Mouse (Mus musculus) telencephalon, adult 2 months (tissue): ENCODE measurements at regions not wholly inside any gene's neighbourhood (a gene's known extent, or its start where the extent isn't known, plus 50 kb on each side); places are given as distances from the start of the nearest gene placed in this dataset.

Source experiments
- DNase-seq: peaks from one replicate; pipeline ENCODE4 v3.0.0-alpha.2; 2011; ENCODE audit warnings: low read depth, low spot score

DNA sequence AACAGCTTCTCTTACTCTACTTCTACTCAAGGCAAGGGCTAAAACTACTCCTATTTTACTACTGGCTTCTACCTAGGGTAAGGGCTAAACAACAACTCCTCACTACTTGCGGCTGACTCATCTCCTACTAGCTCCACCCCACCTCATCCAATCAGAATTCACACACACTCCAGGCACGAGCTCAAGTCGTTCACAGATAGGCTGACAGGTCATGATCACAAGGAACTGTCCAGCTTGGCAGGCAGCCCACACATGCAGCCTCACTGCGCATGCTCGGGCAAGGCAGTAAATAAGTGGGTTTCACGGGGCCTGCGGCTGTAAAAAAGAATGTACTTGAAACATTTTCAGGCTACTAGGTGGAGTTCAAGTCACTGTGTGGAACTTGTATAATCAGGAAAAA lies 197.6 kb downstream of the Ccdc50 start:
- no peak for DNase-seq

DNA sequence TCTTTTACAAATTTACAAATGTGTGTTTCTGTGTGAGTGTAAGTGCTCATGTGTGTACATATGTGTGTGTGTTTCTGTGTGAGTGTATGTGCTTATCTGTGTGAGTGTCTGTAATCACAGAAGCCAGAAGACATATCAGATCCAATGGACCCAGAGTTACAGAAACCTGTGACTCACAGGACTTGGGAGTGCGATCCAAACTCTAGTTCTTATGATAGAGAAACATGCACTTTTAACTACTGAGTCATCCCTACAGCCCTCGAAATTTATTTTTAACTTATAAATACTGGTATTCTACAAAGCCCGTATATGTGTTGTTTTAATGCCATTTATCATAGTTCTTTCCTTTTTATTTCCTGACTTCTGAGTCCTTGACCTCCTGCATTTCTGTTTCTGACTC lies 220.7 kb downstream of the Ccdc50 start:
- DNase-seq: peak; percentile 15

DNA sequence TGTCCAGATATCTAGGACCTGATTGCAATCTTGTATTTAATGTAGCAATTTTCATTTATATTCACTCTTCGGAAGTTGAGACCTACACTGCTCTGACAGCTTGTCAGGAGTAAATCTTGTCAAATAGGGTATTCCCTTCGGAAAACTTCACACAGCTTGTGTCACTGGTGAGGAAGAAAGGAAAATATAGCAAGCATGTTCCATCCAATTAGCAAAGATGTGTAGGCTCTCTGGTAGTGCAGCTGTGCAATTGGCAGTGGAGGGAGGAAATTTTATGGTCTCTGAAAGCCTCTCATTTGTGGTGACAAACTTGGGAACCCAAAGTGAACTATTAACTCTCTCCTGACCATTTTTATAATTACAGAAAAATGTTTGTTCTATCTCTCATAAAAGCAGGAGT lies 252.6 kb downstream of the Ccdc50 start:
- no peak for DNase-seq

DNA sequence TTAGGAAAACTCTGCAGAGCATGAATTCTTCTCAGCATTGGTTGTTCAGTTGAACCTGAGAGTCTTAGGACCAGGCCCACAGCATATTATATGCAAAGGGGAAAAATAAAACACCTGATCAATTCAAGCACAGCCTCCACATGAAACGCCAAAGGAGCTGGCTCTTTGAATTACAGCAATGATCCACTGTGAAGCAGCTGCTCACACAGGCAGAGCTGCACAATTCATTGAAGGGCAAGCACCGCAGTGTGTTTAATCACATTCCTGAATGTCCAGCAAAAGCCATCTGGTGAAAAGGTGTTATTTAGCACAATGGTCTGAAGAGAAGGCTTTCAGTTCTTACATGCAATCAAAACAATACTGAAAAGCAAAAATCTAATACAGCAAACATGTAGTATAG lies 289.6 kb downstream of the Ccdc50 start:
- no peak for DNase-seq

DNA sequence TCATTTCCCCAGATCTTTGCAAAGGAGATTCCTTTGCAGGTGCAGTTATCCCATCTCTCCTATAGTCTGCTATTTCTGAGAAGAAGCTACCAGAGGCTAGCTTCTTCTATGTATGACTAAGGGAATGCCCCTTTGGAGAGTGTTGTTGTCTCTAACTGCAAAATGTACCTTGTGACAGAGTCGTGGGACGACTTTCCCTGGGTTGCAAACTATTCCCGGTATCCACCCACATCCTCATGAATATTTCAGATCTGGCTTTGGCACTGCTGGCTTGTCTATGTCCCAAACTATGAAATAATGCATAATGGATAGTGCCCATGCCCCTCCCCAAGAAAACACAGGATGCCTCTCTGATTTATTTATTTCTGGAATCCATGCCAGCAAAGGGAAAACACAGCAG lies 294.3 kb downstream of the Ccdc50 start:
- peak; percentile 79 for DNase-seq

DNA sequence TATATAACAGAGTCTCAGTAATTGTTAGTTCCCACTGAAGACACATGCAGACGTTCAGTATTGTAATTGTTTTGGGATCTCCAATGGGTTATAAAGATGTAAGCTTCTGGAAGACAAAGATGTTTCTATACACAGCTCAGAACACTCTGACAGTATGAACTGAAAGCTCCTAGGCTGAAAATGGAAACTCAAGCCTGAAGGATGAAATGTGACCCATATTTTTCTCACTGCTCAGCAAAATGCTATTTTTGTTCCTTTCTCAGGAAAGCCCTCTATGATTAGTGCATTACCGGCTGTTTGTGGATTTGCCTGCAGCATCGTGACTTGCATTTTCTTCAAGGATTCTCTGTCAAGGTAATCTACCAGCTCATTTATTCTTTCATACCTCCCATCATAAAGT lies 295.2 kb downstream of the Ccdc50 start:
- peak; percentile 34 for DNase-seq

DNA sequence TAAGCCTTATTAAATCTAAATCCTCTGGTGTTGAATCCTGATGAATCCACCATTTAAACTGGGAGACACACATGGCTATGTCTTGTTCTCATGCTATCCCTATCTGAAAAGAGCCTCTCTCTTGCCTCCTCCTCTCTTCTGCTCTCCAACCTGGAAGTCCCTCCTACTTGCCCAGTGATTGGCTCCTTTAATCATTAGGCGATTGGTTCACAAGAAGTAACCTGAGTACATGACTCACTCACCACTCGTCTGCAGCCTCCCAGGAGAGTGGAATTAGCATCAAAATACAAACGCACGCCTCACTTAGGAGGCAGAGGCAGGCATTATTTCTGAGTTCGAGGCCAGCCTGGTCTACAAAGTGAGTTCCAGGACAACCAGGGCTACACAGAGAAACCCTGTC lies 321.3 kb downstream of the Ccdc50 start:
- no peak for DNase-seq

DNA sequence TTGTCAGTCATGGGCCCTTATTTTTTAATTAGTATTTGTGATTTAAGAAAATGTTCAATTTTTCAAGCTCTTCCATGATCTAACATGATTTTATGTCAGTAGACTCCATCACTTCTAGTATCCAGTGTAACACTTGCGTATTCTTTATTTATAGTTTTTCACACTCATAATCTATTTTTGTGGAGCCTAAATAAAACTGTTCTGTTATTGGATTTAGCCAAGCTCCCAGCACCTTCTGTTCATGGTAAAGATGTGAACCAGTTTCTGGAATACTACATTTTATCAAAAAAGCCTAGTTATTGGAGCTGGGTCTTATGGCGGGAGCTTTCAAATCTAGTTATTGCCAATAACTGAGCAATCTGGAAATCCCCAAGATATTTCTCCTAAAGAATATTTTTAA lies 334.8 kb downstream of the Ccdc50 start:
- peak; percentile 15 for DNase-seq
